Mouse (Mus musculus) T-helper 1 cell (primary cell): Measurements from ENCODE around the gene Ttll5.

Source experiments
- in situ Hi-C: fragments of 300-600 bp; cut with MboI, MseI; formaldehyde crosslinking; loops from one replicate; pipeline ENCODE4 v1.15.1; 2025; ENCODE audit warnings: high pct_unique_total_duplicates

Gene Ttll5

GRCm38 (mm10) chr12:85839371-85840000 lies 15.0 kb downstream of the Ttll5 start:
- in situ Hi-C loops = no loop called here

- in situ Hi-C loops = loop anchor here (10.0 kb wide), 1 partner anchor 226 kb away; the partner anchor contains the start of gene Tgfb3
Measured at GRCm38 (mm10) chr12:85848164-85848958, 23.9 kb downstream of the Ttll5 start.

- in situ Hi-C loops = no loop called here
Measured at GRCm38 (mm10) chr12:85850661-85851060, 26.2 kb downstream of the Ttll5 start.

- in situ Hi-C loops = no loop called here
Measured at GRCm38 (mm10) chr12:85853836-85854235, 29.4 kb downstream of the Ttll5 start.

- in situ Hi-C loops = no loop called here
Measured at GRCm38 (mm10) chr12:85854271-85854670, 29.8 kb downstream of the Ttll5 start.

- in situ Hi-C loops = no loop called here
Measured at GRCm38 (mm10) chr12:85857300-85857699, 32.8 kb downstream of the Ttll5 start.

GRCm38 (mm10) chr12:85859111-85859510 lies 34.7 kb downstream of the Ttll5 start:
- in situ Hi-C loops = no loop called here

- in situ Hi-C loops = no loop called here
Measured at GRCm38 (mm10) chr12:85859511-85860189, 35.2 kb downstream of the Ttll5 start.

GRCm38 (mm10) chr12:85862514-85862913 lies 38.1 kb downstream of the Ttll5 start:
- in situ Hi-C loops = no loop called here

- in situ Hi-C loops = no loop called here
Measured at GRCm38 (mm10) chr12:85865526-85865925, 41.1 kb downstream of the Ttll5 start.

- in situ Hi-C loops = no loop called here
Measured at GRCm38 (mm10) chr12:85866624-85867023, 42.2 kb downstream of the Ttll5 start.

- in situ Hi-C loops = no loop called here
Measured at GRCm38 (mm10) chr12:85867125-85867524, 42.7 kb downstream of the Ttll5 start.

- in situ Hi-C loops = no loop called here
Measured at GRCm38 (mm10) chr12:85869423-85869822, 45.0 kb downstream of the Ttll5 start.

GRCm38 (mm10) chr12:85879631-85880314 lies 55.3 kb downstream of the Ttll5 start:
- in situ Hi-C loops = no loop called here

- in situ Hi-C loops = no loop called here
Measured at GRCm38 (mm10) chr12:85885024-85885423, 60.6 kb downstream of the Ttll5 start.

GRCm38 (mm10) chr12:85890054-85890453 lies 65.6 kb downstream of the Ttll5 start:
- in situ Hi-C loops = no loop called here

- in situ Hi-C loops = no loop called here
Measured at GRCm38 (mm10) chr12:85903986-85904385, 79.5 kb downstream of the Ttll5 start.

GRCm38 (mm10) chr12:85905666-85906065 lies 81.2 kb downstream of the Ttll5 start:
- in situ Hi-C loops = no loop called here

GRCm38 (mm10) chr12:85907896-85908295 lies 83.4 kb downstream of the Ttll5 start:
- in situ Hi-C loops = no loop called here

GRCm38 (mm10) chr12:85910811-85911210 lies 86.4 kb downstream of the Ttll5 start:
- in situ Hi-C loops = no loop called here

- in situ Hi-C loops = no loop called here
Measured at GRCm38 (mm10) chr12:85912712-85913504, 88.4 kb downstream of the Ttll5 start.
